Mouse (Mus musculus): Measurements from ENCODE around the gene Hnrnpa3.
"Not testable (repeated sequence)": the region's sequence is repeated elsewhere in the genome, so short reads cannot be mapped to it uniquely, and the experiment has no call there.

The Hnrnpa3 gene

DNA sequence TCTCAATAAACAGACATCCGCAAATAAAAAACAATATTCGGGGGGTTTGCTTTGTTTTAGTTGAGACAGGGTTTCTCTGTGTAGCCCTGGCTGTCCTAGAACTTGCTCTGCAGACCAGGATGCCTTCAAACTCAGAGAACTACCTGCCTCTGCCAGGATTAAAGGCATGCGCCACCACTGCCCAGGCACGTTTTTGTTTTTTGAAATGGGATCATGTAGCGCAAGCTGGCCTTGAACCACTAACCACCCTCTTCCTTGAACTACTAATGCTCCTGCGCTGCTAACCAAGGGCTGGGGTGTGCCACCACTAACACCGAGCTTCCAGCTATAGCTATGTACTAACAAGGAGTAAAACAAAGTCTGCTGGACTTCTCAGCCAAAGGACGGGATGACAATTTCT, 20.9 kb downstream of the Hnrnpa3 start:
- no peak for DNase-seq (ENCODE audit: low spot score in 2 of 2)

DNA sequence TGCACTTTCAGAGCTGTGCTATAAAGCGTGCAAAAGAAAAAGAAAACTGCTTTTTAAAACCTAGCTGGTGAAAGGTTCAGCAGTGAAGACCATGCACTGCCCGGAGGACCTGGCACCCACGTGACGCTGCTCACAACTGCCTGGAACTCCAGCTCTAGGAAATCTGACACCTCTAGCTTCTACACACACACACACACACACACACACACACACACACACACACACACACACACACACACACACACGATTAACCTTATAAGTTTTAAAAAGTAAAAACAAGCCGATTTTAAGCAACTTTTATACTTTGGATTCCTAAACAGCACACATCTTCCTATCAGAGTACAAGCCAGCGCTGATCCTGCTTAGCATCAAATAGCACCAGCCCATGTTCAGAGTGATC, 22.4 kb downstream of the Hnrnpa3 start:
- no peak for DNase-seq (ENCODE audit: low spot score in 2 of 2)

DNA sequence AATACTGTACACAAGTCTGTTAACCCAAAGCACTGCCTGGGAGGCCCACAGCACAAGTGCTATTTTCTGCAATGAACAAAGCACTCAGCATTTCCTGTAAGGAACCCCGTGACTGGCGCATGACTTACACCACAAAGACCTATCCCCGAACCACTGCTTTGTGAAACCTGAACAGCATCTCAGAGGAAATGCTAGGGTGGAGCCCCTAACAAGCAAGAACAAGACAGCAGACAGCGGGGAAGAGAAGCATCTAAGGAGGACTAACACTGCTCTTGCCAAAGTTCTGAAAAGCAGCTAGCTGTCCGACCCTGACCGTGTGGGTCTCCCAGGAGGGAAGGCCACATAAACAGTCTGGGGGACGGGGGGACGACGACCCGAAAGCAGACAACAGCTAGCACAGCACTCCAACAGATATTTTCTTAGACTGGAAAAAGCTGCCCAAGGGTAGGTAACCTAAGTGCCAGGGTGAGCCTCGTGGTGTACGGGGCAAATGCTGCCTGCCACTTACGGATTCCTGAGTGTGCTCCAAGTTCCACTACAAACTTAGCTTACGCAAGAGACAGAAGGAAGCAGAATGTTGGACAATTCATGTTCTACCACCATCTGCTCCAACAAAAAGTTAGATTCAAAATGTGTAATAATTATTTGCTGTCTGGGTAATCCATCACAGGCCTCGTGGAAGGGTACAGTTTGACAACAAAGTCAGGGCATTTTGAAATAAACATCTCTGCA, 24.1 kb downstream of the Hnrnpa3 start:
- DNase-seq (ENCODE audit: low spot score in 2 of 2) = peak in 1 of 2 experiments; percentile 55

DNA sequence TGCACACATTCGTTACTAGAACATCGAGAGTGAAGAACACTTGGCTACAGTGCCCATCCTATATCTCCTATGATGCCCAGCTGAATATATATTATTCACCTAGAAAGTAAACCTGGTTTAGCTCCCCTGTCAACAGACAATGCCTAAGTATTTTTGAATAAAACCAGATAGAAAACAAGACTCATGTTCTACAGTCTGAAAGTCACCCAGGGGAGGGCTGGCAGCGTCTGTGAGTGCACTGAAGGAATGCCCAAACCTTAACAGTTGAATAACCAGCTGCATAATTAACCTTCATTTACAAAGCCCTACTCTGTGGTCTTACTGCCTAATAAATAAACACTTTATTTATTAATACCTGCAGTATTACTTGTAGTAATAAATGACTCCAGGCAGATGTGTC, 25.5 kb downstream of the Hnrnpa3 start:
- no peak for DNase-seq (ENCODE audit: low spot score in 2 of 2)

DNA sequence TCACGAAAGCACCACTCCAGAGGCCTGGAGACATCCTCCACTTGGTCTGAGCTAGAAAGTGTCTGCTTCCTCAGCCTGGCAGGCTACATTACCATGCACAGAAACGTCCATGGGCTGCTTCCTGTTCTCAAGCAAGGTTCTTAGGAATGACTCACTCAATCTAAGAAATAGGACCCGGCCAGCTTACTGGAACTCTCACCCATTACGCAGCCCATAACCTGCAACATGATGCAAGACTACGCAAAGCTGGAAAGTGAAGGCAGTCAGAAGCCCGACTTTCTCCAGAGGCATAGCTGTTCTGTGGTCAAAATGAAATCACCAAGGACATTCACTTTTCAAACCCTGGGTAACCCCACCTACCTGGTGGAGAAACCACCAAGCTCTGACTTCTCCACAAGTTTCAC, 26.4 kb downstream of the Hnrnpa3 start:
- DNase-seq (ENCODE audit: low spot score in 2 of 2) = peak in 1 of 2 experiments; percentile 51

DNA sequence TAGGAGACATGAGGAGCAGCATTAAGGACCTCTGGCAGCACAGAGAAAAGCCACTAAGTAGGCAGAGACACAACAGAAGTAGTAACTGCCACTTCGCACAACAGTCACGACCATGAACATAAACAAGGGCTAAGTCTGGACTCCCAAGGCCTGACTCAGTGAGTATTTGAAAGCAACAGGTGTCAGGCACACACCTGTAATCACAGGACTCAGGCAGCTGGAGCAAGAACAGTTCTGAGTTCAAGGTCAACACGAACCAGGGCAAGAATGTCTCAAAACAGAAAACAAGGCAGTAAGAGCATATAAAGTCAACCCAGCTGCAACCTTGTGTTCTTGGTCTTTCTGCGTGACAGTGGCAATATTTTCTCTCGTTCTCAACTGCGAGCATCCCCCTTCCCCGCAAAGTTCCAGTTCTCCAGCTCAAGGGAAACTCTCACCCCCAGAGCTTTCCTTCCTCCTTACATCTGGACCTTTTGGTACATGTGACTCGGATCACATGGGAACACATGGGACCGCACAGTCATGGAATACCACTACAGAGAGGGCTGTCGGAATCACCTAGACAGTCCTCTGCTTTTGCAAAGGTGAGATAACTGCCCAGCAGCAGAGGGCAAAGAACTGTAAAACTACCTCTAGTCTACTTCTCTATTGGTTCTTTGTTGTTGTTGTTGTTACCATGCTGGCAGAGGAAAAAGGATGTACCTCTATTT, 28.1 kb downstream of the Hnrnpa3 start:
- DNase-seq (ENCODE audit: low spot score in 2 of 2) = peak in 1 of 2 experiments; percentile 1

DNA sequence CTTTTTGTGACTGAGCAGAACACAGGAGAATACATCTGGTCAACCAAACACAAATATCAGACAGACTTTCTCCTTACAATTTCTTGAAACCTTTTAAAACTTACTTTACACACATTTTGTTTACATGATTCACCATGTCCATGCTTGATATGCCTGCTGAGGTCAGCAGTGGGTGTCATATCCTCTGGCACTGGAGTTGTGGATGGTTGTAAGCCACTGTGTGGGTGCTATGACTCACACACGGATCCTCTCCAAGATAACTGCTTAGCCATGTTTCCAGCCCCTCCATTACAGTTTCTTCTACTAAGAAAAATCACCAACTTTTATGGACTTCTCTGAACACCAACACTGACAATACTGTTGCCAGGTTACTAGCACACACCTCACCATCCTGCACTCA, 29.8 kb downstream of the Hnrnpa3 start:
- no peak for DNase-seq (ENCODE audit: low spot score in 2 of 2)

DNA sequence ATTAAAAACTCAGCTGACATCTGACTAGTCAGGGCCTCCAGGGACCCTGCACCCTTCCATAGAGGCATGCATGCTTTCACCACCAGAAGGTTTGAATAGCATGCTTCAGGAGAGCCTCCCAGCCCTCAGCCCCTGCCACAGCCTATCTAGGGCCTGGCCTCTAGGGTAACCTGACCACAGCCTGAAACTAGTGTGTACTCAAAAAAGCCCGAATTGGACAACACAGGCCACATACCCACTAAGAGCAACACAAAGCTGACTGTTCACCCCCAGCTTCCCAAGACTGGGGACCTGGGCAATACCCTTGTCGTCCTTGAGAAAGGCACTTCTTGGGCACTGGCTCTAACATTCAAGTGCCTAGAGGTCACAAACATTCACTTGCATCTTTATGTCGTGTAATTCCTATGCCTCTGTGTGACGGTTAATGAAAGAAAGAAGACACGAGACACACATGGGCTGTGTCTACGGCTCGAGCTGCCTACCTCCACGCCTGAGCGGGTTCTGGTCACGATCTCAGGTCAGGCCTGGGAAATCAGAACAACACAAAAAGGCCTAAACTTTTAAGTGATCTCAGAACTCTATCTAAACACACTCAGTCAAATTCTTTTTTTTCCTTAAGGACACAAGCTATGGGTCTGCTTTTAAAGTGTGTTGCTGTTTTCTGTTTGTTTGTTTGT, 30.6 kb downstream of the Hnrnpa3 start:
- no peak for DNase-seq (ENCODE audit: low spot score in 2 of 2)

DNA sequence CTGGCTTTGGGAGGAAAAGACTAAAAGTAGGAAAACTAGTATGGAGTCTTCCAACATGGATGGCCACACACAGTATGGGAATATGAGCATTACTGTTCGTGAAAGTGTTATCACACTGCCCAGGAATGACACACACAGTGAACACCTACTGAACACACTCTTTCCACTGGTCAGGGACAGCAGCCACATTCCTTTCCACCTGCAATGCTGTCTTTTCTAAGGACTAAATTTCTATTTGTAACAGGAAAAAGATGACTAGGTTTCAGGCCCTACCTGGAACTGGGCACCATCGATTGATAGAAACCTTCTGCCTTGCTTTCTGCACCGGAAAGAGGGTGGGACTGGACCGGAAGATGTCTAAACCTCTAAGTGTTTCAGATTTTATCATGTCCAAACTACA, 31.6 kb downstream of the Hnrnpa3 start:
- DNase-seq (ENCODE audit: low spot score in 2 of 2) = no peak

DNA sequence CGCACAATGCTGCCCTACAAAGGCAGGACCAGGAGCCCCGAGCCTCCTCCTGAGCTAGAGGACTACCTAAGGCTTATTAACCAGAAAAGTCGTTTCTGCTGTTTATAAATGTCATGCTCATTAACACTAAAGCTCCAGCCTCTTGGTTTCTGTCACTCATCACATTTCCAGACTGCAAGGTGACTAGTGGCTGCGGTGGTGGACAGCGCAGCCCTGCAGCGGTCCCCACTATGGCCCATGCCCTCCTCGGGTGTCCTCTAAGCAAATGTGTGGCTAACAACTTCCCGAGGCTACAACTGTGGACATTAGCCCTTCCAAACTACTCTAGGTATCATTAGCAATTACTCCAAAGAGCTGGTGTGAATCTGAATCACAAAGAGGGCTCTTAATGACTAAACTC, 32.3 kb downstream of the Hnrnpa3 start:
- DNase-seq (ENCODE audit: low spot score in 2 of 2) = no peak

DNA sequence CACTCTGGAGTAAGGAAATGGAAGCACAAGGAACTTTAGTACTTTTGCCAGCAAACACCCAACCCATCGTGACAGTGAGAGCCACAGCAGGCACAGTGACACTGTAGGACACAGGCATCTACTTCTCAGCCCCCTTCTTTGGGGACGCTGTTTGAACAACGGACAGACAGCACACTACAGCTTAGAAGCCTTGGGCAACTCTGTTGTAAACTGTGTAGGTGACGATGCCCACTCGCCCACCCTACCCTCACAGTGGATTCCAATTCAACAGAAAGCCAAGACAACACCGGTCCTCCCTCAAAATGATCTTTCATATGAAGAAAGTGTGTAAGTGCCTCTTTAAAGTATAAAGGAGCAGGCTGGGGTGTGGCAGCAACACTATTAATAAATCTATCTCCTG, 33.3 kb downstream of the Hnrnpa3 start:
- no peak for DNase-seq (ENCODE audit: low spot score in 2 of 2)

DNA sequence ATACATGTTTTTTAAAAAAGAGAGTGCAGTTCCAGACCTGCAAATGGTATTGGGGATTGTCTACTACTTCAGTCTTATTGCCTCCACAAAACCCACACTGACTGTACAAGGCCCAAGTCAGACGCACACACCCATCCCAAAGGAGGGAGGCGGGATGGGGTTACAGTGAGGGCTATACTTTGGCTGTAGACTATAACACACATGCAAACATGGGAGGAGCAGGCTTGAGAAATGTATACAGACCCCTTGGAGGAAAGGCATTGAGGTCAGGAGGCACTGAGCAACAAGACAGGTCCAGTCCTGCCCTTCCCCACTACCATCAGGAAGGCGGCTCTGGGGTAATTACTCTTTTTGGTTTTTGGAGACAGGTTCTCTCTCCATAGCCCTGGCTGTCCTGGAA, 35.9 kb downstream of the Hnrnpa3 start:
- not testable (repeated sequence) for DNase-seq (ENCODE audit: low spot score in 2 of 2)

DNA sequence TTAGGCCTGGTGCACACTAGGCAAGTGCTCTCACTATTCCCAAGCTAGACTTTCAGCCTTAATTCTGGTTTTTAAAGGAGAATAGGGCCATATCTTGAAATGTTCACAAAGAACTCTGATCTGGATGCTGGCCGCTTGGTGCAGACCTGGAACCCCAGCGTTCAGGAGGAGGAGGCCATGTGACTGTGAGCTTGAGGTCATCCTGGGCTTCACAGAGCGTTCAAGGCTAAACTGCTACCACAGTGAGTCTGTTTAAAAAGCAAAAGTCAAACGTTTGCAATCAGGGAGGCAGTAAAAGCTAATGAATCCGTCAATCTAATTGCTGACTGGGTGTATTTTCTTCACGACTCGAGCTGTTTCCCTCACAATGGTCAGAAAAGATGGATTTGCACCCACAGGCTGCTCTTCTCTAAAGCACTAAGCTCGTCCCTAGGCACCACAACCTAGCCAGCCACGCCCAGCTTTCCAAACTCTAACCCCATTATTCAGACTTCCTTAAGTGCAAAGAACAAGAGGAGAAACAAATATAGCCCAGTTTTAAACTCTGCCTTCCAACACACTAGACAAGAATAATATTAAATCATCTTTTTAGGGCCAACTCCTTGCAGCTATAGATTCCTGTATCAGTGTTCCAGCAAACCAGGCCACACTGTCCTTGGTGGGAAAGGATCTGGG, 36.8 kb downstream of the Hnrnpa3 start:
- DNase-seq (ENCODE audit: low spot score in 2 of 2) = no peak

DNA sequence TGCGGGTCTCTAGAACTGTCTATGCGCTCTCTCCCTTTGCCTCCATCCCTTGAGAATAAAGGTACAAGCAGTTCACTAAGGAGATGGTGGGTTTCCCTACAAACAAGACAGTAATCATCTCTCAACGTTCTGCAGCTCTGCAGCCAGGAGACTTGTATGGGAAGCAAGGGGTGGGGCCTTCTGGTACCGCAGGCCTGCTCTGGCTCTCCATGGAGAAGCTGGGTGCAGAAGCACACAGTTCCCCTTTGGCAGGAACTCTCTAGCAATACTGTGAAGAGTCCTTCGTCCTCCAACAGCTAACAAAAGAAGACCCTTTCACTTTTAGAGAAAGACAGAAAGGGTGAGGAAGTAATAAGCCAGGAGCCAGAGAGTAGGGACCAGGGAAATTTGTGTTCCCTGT, 37.3 kb downstream of the Hnrnpa3 start:
- DNase-seq (ENCODE audit: low spot score in 2 of 2) = no peak

DNA sequence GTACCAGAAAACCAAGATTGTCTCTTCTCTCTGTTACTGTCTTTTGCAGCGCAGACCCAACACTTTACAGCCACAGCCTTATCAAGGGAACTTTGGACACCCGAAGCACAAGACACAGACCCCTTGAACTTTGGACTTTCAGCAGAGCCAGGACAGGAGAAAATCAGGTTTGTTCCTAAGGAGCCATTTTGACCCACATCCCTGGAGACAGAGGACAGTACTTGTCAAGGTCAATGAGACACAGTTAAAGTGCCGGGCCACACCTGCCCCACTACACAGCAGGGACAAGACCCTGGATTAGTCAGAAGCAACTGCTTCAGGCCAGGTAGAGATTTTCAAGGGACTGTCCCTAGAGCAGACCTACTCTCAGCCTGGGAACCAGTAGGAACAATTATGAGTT, 38.2 kb downstream of the Hnrnpa3 start:
- DNase-seq (ENCODE audit: low spot score in 2 of 2) = no peak

DNA sequence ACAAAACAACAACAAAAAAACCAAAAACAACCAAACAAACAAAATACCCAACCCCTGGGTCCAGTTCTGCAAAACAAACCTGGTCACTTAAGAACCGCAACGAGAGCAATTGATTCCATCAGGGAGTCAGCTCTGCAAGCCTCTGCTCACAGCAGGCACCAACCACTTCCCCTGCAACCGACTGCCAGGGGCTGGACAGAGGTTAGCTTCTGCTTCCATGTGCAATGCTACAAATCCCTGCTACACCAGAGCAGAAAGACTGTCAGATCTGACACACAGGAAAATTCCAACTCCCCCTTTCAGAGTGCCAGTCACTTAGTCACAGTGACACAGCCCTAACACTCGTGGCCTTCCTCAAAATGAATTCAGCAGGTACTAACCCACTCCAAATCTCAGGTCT, 38.9 kb downstream of the Hnrnpa3 start:
- DNase-seq (ENCODE audit: low spot score in 2 of 2) = no peak

DNA sequence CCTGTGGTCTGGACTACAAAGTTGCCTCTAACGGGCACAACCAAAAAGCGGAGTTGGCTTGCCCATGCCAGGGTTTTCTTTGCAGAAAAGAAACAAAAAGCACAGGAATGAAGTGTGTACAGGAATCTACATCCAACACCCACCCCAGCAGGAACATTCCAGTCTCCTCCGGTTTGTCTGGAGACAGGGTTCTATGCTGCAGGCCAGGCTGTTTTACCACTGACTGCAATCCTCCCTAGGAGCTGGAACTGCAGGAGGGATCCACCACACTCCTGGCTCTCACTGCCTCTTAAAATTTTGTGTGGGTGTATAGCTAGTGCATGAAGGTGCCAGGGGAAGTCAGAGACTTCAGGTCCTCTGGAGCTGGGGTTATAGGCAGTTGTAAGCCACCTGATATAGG, 39.8 kb downstream of the Hnrnpa3 start:
- no peak for DNase-seq (ENCODE audit: low spot score in 2 of 2)

DNA sequence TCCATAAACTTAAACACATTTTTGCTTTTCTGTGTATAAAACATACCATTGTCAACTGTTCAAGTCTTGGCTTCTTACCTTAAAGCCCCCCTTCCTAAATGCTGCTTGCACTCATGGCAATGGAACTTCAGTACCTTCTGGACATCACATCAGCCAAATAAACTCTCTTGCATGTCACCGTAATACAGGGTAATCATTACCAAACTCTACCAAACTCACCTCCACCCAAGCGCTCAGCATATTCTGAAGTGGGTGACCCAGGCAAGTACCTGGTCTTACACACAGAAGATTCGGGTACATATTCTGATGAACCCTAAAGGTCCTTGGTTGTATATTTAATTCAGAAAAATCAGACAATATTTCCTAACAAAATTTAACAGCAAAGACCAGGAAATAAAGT, 41.5 kb downstream of the Hnrnpa3 start:
- no peak for DNase-seq (ENCODE audit: low spot score in 2 of 2)

DNA sequence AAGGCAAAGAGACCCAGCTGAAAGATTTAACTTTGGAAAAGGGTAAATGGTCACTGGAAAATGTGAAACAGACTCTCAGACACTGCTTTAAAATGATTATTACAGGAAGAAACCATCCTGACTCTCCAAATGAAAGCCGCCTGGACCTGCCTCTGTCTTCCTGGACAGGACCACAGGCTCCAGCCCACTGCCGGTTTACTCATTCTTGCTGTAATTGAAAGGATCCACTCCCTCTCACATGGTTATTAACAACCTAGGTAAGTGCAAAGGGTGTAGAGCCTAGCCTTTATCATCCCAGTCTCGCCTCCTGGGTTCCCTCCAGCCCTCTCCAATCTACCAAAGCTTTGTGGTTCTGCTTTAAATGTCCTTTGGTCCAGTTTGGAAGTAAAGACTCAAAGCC, 42.1 kb downstream of the Hnrnpa3 start:
- DNase-seq (ENCODE audit: low spot score in 2 of 2) = no peak

DNA sequence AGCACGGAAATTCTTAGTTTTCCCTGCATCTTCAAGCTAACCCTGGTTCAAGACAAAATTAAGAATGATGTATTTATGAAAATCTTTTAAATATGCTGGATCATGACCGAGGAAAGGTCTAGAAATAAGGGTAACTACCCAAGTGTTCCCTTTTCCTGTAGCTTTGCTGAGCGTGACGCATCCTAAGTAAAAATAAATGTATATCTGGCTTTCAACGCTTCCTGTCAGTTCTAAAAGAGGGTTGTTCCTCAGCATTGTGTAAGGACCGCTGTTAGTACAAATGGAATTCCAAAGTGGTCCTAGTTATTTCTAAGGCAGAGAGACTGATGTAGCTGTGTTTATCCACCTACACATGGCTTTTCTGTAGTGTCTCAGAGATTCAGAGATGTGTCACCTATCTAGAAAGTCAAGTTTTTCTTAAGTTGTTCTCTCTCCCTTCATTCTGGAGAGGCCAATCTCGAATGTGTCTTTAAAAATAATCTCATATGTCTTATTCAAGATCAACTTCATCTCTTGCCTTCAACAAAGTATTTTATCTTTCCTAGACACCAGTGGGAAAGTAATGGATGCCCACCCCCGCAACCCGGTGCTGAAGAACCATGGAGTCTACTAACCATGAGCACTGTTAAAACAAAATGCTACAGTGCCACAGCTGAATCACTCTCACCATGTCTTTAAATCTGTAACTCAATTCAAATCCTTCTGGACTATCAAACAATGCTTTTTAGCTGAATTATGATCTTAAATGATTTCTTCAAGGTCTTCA, 42.9 kb downstream of the Hnrnpa3 start:
- DNase-seq (ENCODE audit: low spot score in 2 of 2) = no peak

DNA sequence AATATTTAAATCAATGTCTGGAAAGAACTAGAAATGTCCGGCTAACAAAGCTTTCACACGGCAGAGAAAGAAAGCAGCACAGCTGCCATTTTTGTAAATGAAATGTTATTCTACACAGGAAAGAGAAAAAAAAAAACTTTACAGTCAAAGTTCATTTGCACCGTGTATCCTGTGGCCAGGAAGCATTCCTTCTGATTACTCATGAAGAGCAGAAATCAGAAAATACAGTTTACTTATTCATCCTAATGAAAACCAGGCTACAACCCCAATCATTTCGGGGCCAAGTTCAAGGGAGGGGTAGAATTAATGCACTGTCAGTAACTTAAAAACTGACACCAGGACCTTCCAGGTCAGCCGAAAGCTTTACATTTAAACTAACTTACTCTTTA, 43.5 kb downstream of the Hnrnpa3 start:
- no peak for DNase-seq (ENCODE audit: low spot score in 2 of 2)
